Mouse (Mus musculus) neural tube, embryonic 15.5 days (tissue): ENCODE results near the gene 2610507B11Rik. TPM values are rescaled to one million over a fixed set of nuclear protein-coding genes. Genes with fewer than 3 reads are reported as not detected.
"Not testable (repeated sequence)": the region's sequence is repeated elsewhere in the genome, so short reads cannot be mapped to it uniquely, and the experiment has no call there.

Source experiments
- ATAC-seq: fragments of 200-750 bp; cut with Nextera tagmentation; 2 replicates; pipeline ENCODE4 v1.8.0; 2017; ENCODE audit warnings: mild to moderate bottlenecking, moderate TSS enrichment, moderate library complexity; ENCODE audit not compliant: low FRiP score
- H3K27ac ChIP-seq: fragments of 300-500 bp; sonication (generic); replicated peaks from 2 replicates; pipeline ENCODE4 v1.5.1; 2015; ENCODE audit warnings: mild to moderate bottlenecking, inconsistent platforms
- H3K27me3 ChIP-seq: fragments of 300-500 bp; sonication (generic); replicated peaks from 2 replicates; pipeline ENCODE4 v1.6.1; 2015; ENCODE audit warnings: inconsistent platforms
- H3K36me3 ChIP-seq: fragments of 300-500 bp; sonication (generic); 2 replicates; pipeline ENCODE4 v1.6.1; 2015; ENCODE audit warnings: inconsistent platforms
- H3K4me1 ChIP-seq: fragments of 300-500 bp; sonication (generic); 2 replicates; pipeline ENCODE4 v1.6.1; 2015; ENCODE audit warnings: inconsistent platforms
- H3K4me2 ChIP-seq: fragments of 300-500 bp; sonication (generic); 2 replicates; pipeline ENCODE4 v1.6.1; 2015; ENCODE audit warnings: inconsistent platforms, mild to moderate bottlenecking, moderate library complexity
- H3K4me3 ChIP-seq: fragments of 300-500 bp; sonication (generic); replicated peaks from 2 replicates; pipeline ENCODE4 v1.5.1; 2015; ENCODE audit warnings: mild to moderate bottlenecking, inconsistent platforms
- H3K9ac ChIP-seq: fragments of 300-500 bp; sonication (generic); replicated peaks from 2 replicates; pipeline ENCODE4 v1.6.1; 2015; ENCODE audit warnings: mild to moderate bottlenecking, inconsistent platforms
- H3K9me3 ChIP-seq: fragments of 300-500 bp; sonication (generic); replicated peaks from 2 replicates; pipeline ENCODE4 v1.6.1; 2016; ENCODE audit warnings: inconsistent platforms
- WGBS: fragments of 180-500 bp; shearing (Covaris S2); methylation state at CpG from one replicate; pipeline ENCODE4 v1.1.7; 2015; ENCODE audit warnings: mixed read lengths; 5-methylcytosine and 5-hydroxymethylcytosine counted together
- polyA plus RNA-seq: library from polyadenylated mRNA; unstranded; fragments of >200 nt; fragmentation: Nextera tagmentation; extraction: Ambion mirVana; gene quantifications from 2 replicates; pipeline ENCODE4 v1.2.1, GENCODE M21; 2015

2610507B11Rik gene
- polyA plus RNA-seq, 1 experiment from 2014 or later, result 56.5 TPM

- H3K9ac ChIP-seq, result peak overlapping the region; percentile 14; the same call in 1 of the 2 replicates
- H3K9me3 ChIP-seq, result no peaks in the 10 kb centered on the region
- H3K4me3 ChIP-seq, result no peak overlapping the region
- no peak overlapping the region for H3K27ac ChIP-seq
- H3K27me3 ChIP-seq, result no peaks in the 10 kb centered on the region
- WGBS, result 59% methylated on average over 4 of the region's 4 CpGs
- ATAC-seq, result no peak
- H3K4me2 ChIP-seq, result peak overlapping the region; percentile 20
- peaks cover 18% of the 10 kb centered on the region for H3K36me3 ChIP-seq
- peaks cover 57% of the 10 kb centered on the region for H3K4me1 ChIP-seq
Observed at GRCm38 (mm10) chr11:78247727-78248140, 13.8 kb upstream of the 2610507B11Rik start.

GRCm38 (mm10) chr11:78256618-78257017 lies 4.9 kb upstream of the 2610507B11Rik start:
- H3K4me3 ChIP-seq, result no peak overlapping the region
- no peak overlapping the region for H3K9ac ChIP-seq
- peaks cover 7% of the 10 kb centered on the region; the same call in 1 of the 2 replicates for H3K27me3 ChIP-seq
- no peak overlapping the region for H3K27ac ChIP-seq
- 100% methylated on average over 1 of the region's 1 CpGs for WGBS
- H3K36me3 ChIP-seq, result peaks cover 31% of the 10 kb centered on the region
- no peaks in the 10 kb centered on the region for H3K4me1 ChIP-seq
- no peak overlapping the region for H3K4me2 ChIP-seq
- H3K9me3 ChIP-seq, result no peaks in the 10 kb centered on the region
- no peak for ATAC-seq

GRCm38 (mm10) chr11:78260489-78261258 lies 878 bp upstream of the 2610507B11Rik start:
- H3K4me3 ChIP-seq, result peak overlapping the region; percentile 93
- WGBS, result 95% methylated on average over 2 of the region's 2 CpGs
- H3K36me3 ChIP-seq, result peaks cover 24% of the 10 kb centered on the region
- no peak overlapping the region for H3K27ac ChIP-seq
- peak overlapping the region; percentile 72 for H3K4me2 ChIP-seq
- H3K9me3 ChIP-seq, result no peaks in the 10 kb centered on the region
- ATAC-seq, result no peak
- H3K9ac ChIP-seq, result no peak overlapping the region
- peaks cover 17% of the 10 kb centered on the region for H3K4me1 ChIP-seq
- peaks cover 7% of the 10 kb centered on the region; the same call in 1 of the 2 replicates for H3K27me3 ChIP-seq

GRCm38 (mm10) chr11:78262550-78262949 lies 998 bp downstream of the 2610507B11Rik start:
- Histone ChIP-seq H3K4me2 (peak overlapping the region; percentile 72), H3K27ac (peak overlapping the region; percentile 90; the same call in 1 of the 2 replicates), H3K9ac (peak overlapping the region; percentile 83; the same call in 1 of the 2 replicates), H3K36me3 (peaks cover 35% of the 10 kb centered on the region), H3K27me3 (peaks cover 7% of the 10 kb centered on the region; the same call in 1 of the 2 replicates), H3K4me3 (peak overlapping the region; percentile 93), H3K4me1 (peaks cover 17% of the 10 kb centered on the region), H3K9me3 (no peaks in the 10 kb centered on the region)
- no peak for ATAC-seq
- WGBS, result 3% methylated on average over 8 of the region's 8 CpGs

- no peaks in the 10 kb centered on the region for H3K27me3 ChIP-seq
- peaks cover 62% of the 10 kb centered on the region for H3K36me3 ChIP-seq
- H3K9ac ChIP-seq, result no peak overlapping the region
- ATAC-seq, result no peak
- no peak overlapping the region for H3K4me2 ChIP-seq
- no peaks in the 10 kb centered on the region for H3K9me3 ChIP-seq
- H3K4me3 ChIP-seq, result no peak overlapping the region
- 92% methylated on average over 6 of the region's 6 CpGs for WGBS
- H3K4me1 ChIP-seq, result peaks cover 17% of the 10 kb centered on the region
- no peak overlapping the region for H3K27ac ChIP-seq
Observed at GRCm38 (mm10) chr11:78265571-78265970, 4.0 kb downstream of the 2610507B11Rik start.

GRCm38 (mm10) chr11:78271986-78272385 lies 10.4 kb downstream of the 2610507B11Rik start:
- H3K4me3 ChIP-seq, result no peak overlapping the region
- peaks cover 91% of the 10 kb centered on the region for H3K36me3 ChIP-seq
- peaks cover 6% of the 10 kb centered on the region; the same call in 1 of the 2 replicates for H3K4me1 ChIP-seq
- no peak overlapping the region for H3K27ac ChIP-seq
- H3K4me2 ChIP-seq, result no peak overlapping the region
- ATAC-seq, result no peak
- no peaks in the 10 kb centered on the region for H3K27me3 ChIP-seq
- no peaks in the 10 kb centered on the region for H3K9me3 ChIP-seq
- H3K9ac ChIP-seq, result no peak overlapping the region
- 79% methylated on average over 13 of the region's 13 CpGs for WGBS

- H3K9ac ChIP-seq, result no peak overlapping the region
- no peak for ATAC-seq
- H3K27me3 ChIP-seq, result no peaks in the 10 kb centered on the region
- 97% methylated on average over 1 of the region's 1 CpGs for whole genome bisulfite sequencing
- H3K4me2 ChIP-seq, result no peak overlapping the region
- no peak overlapping the region for H3K4me3 ChIP-seq
- no peaks in the 10 kb centered on the region for H3K9me3 ChIP-seq
- H3K36me3 ChIP-seq, result peaks cover 95% of the 10 kb centered on the region
- H3K4me1 ChIP-seq, result peaks cover 6% of the 10 kb centered on the region; the same call in 1 of the 2 replicates
- no peak overlapping the region for H3K27ac ChIP-seq
Observed at GRCm38 (mm10) chr11:78275596-78275995, 14.0 kb downstream of the 2610507B11Rik start.

- ATAC-seq, H3K27ac ChIP-seq, H3K4me2 ChIP-seq, H3K9ac ChIP-seq, H3K4me1 ChIP-seq, H3K4me3 ChIP-seq, H3K27me3 ChIP-seq, H3K9me3 ChIP-seq: not testable (repeated sequence)
- 93% methylated on average over 4 of the region's 4 CpGs for WGBS
- H3K36me3 ChIP-seq, result peaks cover 97% of the 10 kb centered on the region
Observed at GRCm38 (mm10) chr11:78276169-78276568, 14.6 kb downstream of the 2610507B11Rik start.

- peaks cover 94% of the 10 kb centered on the region for H3K36me3 ChIP-seq
- H3K4me2 ChIP-seq, result no peak overlapping the region
- no peaks in the 10 kb centered on the region for H3K9me3 ChIP-seq
- H3K27me3 ChIP-seq, result no peaks in the 10 kb centered on the region
- no peak overlapping the region for H3K27ac ChIP-seq
- H3K4me1 ChIP-seq, result no peaks in the 10 kb centered on the region
- ATAC-seq, result no peak
- WGBS, result 93% methylated on average over 7 of the region's 7 CpGs
- no peak overlapping the region for H3K4me3 ChIP-seq
- no peak overlapping the region for H3K9ac ChIP-seq
Observed at GRCm38 (mm10) chr11:78278853-78279252, 17.3 kb downstream of the 2610507B11Rik start.

GRCm38 (mm10) chr11:78279586-78279985 lies 18.0 kb downstream of the 2610507B11Rik start:
- 81% methylated on average over 4 of the region's 4 CpGs for WGBS
- Histone ChIP-seq H3K9ac (no peak overlapping the region), H3K27me3 (no peaks in the 10 kb centered on the region), H3K4me2 (no peak overlapping the region), H3K9me3 (no peaks in the 10 kb centered on the region), H3K4me1 (no peaks in the 10 kb centered on the region), H3K36me3 (peaks cover 94% of the 10 kb centered on the region), H3K27ac (no peak overlapping the region; the same call in 1 of the 2 replicates), H3K4me3 (no peak overlapping the region)
- ATAC-seq, result no peak

- Histone ChIP-seq H3K4me2 (no peak overlapping the region), H3K4me1 (no peaks in the 10 kb centered on the region), H3K27ac (no peak overlapping the region), H3K27me3 (no peaks in the 10 kb centered on the region), H3K9me3 (no peaks in the 10 kb centered on the region), H3K4me3 (no peak overlapping the region), H3K9ac (no peak overlapping the region), H3K36me3 (peaks cover 82% of the 10 kb centered on the region)
- ATAC-seq, result no peak
- 90% methylated on average over 7 of the region's 7 CpGs for WGBS
Observed at GRCm38 (mm10) chr11:78289146-78289763, 27.7 kb downstream of the 2610507B11Rik start.

- 96% methylated on average over 4 of the region's 4 CpGs for WGBS
- Histone ChIP-seq H3K4me1 (no peaks in the 10 kb centered on the region), H3K9me3 (no peaks in the 10 kb centered on the region), H3K36me3 (peaks cover 71% of the 10 kb centered on the region), H3K4me3 (no peak within 1 kb of the TSS), H3K4me2 (no peak within 1 kb of the TSS), H3K27ac (no peak within 1 kb of the TSS), H3K27me3 (no peaks in the 10 kb centered on the region), H3K9ac (no peak within 1 kb of the TSS)
- no peak for ATAC-seq
Observed at GRCm38 (mm10) chr11:78290654-78291053, 29.1 kb downstream of the 2610507B11Rik start, which contains the start of gene BC030499. TSS of gene BC030499 (plus strand) at chr11:78290841.
